Mouse (Mus musculus) embryo, embryonic 10 days (tissue): ENCODE results near the gene Zfp804a.

ENCODE experiments used
- DNase-seq: peaks from one replicate; pipeline ENCODE4 v3.0.0-alpha.2; 2015; ENCODE audit warnings: low spot score

Gene Zfp804a

GRCm38 (mm10) chr2:82253382-82253781 is 200.4 kb downstream of the Zfp804a start:
- DNase-seq = no peak

- DNase-seq = no peak
Observed at GRCm38 (mm10) chr2:82282591-82283269, 229.7 kb downstream of the Zfp804a start.

GRCm38 (mm10) chr2:82294932-82295493 is 242.0 kb downstream of the Zfp804a start:
- DNase-seq = no peak
